Mouse (Mus musculus) limb, embryonic 13.5 days (tissue): Measurements from ENCODE around the gene Tlx1. TPM values are rescaled to one million over a fixed set of nuclear protein-coding genes. Genes with fewer than 3 reads are reported as not detected.

ENCODE experiments used
- ATAC-seq: fragments of 200-750 bp; cut with Nextera tagmentation; 2 replicates; pipeline ENCODE4 v1.8.0; 2017; ENCODE audit warnings: low read depth, moderate number of reproducible peaks, moderate TSS enrichment; ENCODE audit not compliant: low FRiP score
- H3K27ac ChIP-seq: fragments of 300-500 bp; sonication (generic); 2 replicates; pipeline ENCODE4 v1.5.1; 2015; ENCODE audit warnings: inconsistent platforms, mild to moderate bottlenecking, moderate library complexity
- H3K27me3 ChIP-seq: fragments of 300-500 bp; sonication (generic); 2 replicates; pipeline ENCODE4 v1.6.1; 2015; ENCODE audit warnings: mild to moderate bottlenecking, inconsistent platforms
- H3K36me3 ChIP-seq: fragments of 300-500 bp; sonication (generic); 2 replicates; pipeline ENCODE4 v1.6.1; 2015; ENCODE audit warnings: inconsistent platforms, mild to moderate bottlenecking, moderate library complexity
- H3K4me1 ChIP-seq: fragments of 300-500 bp; sonication (generic); 2 replicates; pipeline ENCODE4 v1.6.1; 2015; ENCODE audit warnings: inconsistent platforms
- H3K4me2 ChIP-seq: fragments of 300-500 bp; sonication (generic); replicated peaks from 2 replicates; pipeline ENCODE4 v1.6.1; 2015; ENCODE audit warnings: inconsistent platforms, mild to moderate bottlenecking, moderate library complexity
- H3K4me3 ChIP-seq: fragments of 300-500 bp; sonication (generic); 2 replicates; pipeline ENCODE4 v1.5.1; 2015; ENCODE audit warnings: moderate library complexity, mild to moderate bottlenecking, inconsistent platforms
- H3K9ac ChIP-seq: fragments of 300-500 bp; sonication (generic); 2 replicates; pipeline ENCODE4 v1.6.1; 2015; ENCODE audit warnings: mild to moderate bottlenecking, inconsistent platforms
- H3K9me3 ChIP-seq: fragments of 300-500 bp; sonication (generic); 2 replicates; pipeline ENCODE4 v1.6.1; 2016; ENCODE audit warnings: inconsistent platforms
- WGBS: fragments of 180-500 bp; shearing (Covaris S2); methylation state at CpG from one replicate; pipeline ENCODE4 v1.1.7; 2015; 5-methylcytosine and 5-hydroxymethylcytosine counted together
- polyA plus RNA-seq: library from polyadenylated mRNA; unstranded; fragments of >200 nt; fragmentation: Nextera tagmentation; extraction: Ambion mirVana; gene quantifications from 2 replicates; pipeline ENCODE4 v1.2.1, GENCODE M21; 2015

Tlx1 gene
- 0.38 and 1.1 TPM in 2 replicates for polyA plus RNA-seq

DNA sequence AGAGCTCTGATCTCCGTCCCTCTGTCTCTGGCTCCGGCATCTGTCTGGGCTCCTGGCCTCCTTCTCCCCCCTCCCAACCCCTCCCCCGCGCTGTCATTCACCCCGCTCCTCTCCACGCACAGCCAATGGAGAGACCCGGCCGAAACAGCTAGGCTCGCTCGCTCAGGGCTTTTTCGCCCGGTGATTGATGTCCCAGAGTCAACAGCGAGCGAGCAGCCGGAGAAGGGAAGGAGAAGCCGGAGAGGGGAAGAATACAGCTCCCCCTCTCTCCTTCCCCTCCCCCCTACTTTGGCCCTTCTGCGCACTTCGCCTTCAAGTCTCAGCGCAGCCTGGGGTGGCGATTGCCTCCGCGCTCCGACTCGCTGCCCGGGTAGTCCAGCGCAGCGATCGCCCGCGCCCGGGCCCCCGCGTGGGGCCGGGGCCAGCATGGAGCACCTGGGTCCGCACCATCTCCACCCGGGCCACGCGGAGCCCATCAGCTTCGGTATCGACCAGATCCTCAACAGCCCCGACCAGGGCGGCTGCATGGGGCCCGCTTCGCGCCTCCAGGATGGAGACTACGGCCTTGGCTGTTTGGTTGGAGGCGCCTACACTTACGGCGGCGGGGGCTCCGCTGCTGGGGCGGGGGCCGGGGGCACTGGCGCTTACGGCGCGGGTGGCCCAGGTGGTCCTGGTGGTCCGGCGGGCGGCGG is at the start of gene Tlx1:
Tlx1 (plus strand) TSS at position 191 of the 692 bp plus-strand sequence.
- Histone ChIP-seq H3K9ac (peak within 1 kb of the TSS; percentile 48; the same call in 1 of the 2 replicates), H3K9me3 (peaks cover 10% of the 10 kb centered on the region; the same call in 1 of the 2 replicates), H3K36me3 (no peaks in the 10 kb centered on the region), H3K4me1 (peaks cover 24% of the 10 kb centered on the region), H3K27me3 (peaks cover 99% of the 10 kb centered on the region), H3K4me3 (peak within 1 kb of the TSS; percentile 38), H3K4me2 (peak within 1 kb of the TSS; percentile 65), H3K27ac (no peak within 1 kb of the TSS)
- 0 out of 2 replicates have a peak, but pooled peaks have one; percentile 24 for ATAC-seq
- under 1% methylated on average over 58 of the region's 61 CpGs for WGBS

DNA sequence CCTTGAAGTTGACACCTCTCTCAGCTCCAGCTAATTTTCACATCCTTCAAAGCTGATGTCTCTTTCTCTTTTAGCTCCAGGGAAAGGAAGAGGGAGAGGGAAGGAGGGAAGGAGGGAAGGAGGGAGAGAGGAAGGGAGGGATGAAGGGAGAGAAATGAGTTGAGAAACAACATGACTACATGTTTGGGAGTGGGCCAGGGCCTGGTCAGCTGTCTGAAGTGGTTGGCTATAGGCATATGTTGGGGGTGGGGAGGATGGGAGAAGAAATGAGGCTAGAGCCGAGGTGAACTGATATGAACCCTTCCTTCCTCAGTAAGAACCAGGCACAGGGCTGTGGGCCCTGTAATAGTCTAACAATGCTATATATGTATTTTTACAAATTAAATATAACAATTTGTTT is 44.9 kb upstream of the Tlx1 start:
- peaks cover 64% of the 10 kb centered on the region for H3K27me3 ChIP-seq
- ATAC-seq = no peak
- no peaks in the 10 kb centered on the region for H3K4me1 ChIP-seq

DNA sequence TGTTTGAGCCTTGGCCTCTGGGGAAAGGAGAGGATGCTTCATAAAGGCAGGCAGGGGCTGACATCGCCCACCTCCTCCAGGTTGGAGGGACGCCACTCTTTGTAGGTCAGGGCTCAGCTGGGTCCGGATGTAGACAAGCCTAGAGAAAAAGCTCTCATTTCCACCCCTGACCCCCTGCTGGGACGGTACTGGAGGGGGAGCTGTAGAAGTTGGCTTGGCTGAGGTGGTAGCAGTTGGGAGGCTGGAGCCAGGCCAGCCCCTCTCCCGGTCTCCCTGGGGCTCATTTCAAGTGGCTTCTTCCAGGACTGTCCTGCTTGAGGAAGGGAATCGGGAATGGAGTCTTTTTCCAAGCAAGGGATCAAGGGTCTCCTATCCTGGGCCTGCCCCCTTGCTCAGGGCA is 43.8 kb upstream of the Tlx1 start:
- H3K4me2 ChIP-seq = no peak overlapping the region
- no peaks in the 10 kb centered on the region for H3K4me1 ChIP-seq
- no peak overlapping the region for H3K9ac ChIP-seq
- H3K27ac ChIP-seq = no peak overlapping the region
- H3K4me3 ChIP-seq = no peak overlapping the region
- H3K9me3 ChIP-seq = no peaks in the 10 kb centered on the region
- ATAC-seq = no peak
- WGBS = 35% methylated on average over 6 of the region's 6 CpGs
- H3K27me3 ChIP-seq = peaks cover 53% of the 10 kb centered on the region
- H3K36me3 ChIP-seq = no peaks in the 10 kb centered on the region

More for the DNA sequence above, 44.9 kb upstream of the Tlx1 start:
- H3K9ac ChIP-seq = no peak overlapping the region
- no peak overlapping the region for H3K27ac ChIP-seq
- 28% methylated on average over 1 of the region's 1 CpGs for WGBS
- H3K36me3 ChIP-seq = no peaks in the 10 kb centered on the region
- no peak overlapping the region for H3K4me3 ChIP-seq
- no peaks in the 10 kb centered on the region for H3K9me3 ChIP-seq
- H3K4me2 ChIP-seq = no peak overlapping the region

- Histone ChIP-seq H3K9ac (no peak overlapping the region), H3K27ac (no peak overlapping the region), H3K9me3 (no peaks in the 10 kb centered on the region), H3K4me2 (no peak overlapping the region), H3K36me3 (no peaks in the 10 kb centered on the region), H3K4me3 (no peak overlapping the region), H3K27me3 (peaks cover 22% of the 10 kb centered on the region), H3K4me1 (peaks cover 8% of the 10 kb centered on the region)
- WGBS = 74% methylated on average over 8 of the region's 8 CpGs
- ATAC-seq = no peak
Observed at GRCm38 (mm10) chr19:45110681-45111080, 39.8 kb upstream of the Tlx1 start.

DNA sequence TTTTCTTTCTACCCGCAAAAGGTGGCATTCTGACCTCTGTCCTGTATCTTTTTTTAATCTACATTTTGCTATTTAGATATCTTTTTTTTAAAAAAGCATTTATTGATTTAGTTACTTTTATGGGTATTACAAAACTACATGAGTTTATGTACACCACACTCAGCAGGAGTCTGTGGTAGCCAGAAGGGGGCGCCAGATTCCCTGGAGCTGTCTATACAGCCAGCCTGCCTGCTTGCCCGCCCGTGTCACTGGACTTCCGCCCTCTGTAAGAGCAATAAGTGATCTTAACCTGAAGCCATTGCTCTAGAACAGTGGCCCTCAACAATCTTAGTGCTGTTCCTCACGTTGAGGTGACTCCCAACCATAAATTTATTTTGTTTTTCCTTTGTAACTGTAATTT is 38.0 kb upstream of the Tlx1 start:
- Histone ChIP-seq H3K4me1 (peaks cover 8% of the 10 kb centered on the region), H3K9me3 (no peaks in the 10 kb centered on the region), H3K27me3 (peaks cover 13% of the 10 kb centered on the region), H3K9ac (no peak overlapping the region), H3K27ac (no peak overlapping the region), H3K4me3 (no peak overlapping the region), H3K4me2 (no peak overlapping the region), H3K36me3 (no peaks in the 10 kb centered on the region)
- ATAC-seq = no peak
- 80% methylated on average over 6 of the region's 6 CpGs for WGBS

DNA sequence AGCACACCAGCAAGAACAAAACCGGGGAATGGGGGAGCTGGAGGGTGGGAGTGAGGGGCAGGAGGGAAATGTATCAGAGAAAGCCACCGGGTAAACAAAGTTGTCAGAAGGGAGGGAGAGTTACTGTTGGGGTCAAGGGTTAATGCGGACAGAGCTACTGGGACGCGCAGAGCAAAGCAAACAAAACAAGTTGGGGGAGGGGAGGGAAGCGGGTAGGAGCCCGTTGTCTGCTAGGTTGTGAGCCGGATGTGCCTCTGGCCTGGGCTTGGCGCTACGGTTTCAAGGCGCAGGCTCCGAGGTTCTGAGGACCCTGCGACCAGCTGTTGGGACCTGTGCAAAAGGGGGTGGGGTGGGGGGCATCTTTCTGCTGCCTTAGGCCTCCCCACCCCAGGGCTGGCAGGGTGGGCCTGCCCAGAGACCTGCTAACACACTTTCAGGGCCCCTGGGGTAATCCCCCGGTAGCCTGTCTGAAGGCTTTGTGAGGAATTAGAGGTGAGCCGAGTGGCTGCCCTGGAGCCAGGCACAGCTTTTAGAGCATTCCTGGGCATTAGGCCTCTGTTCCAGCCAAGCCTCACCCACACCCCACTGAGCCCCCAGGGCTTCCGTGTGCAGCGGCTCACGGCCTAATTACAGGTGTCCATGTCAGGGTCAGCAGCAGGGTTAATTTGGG is 36.6 kb upstream of the Tlx1 start:
- ATAC-seq = no peak
- H3K4me1 ChIP-seq = peaks cover 8% of the 10 kb centered on the region
- no peak overlapping the region for H3K9ac ChIP-seq
- H3K27ac ChIP-seq = no peak overlapping the region
- H3K4me2 ChIP-seq = peak overlapping the region; percentile 12; the same call in 1 of the 2 replicates
- no peak overlapping the region for H3K4me3 ChIP-seq
- H3K9me3 ChIP-seq = no peaks in the 10 kb centered on the region
- H3K36me3 ChIP-seq = no peaks in the 10 kb centered on the region
- peaks cover 23% of the 10 kb centered on the region for H3K27me3 ChIP-seq
- WGBS = 2% methylated on average over 18 of the region's 18 CpGs

DNA sequence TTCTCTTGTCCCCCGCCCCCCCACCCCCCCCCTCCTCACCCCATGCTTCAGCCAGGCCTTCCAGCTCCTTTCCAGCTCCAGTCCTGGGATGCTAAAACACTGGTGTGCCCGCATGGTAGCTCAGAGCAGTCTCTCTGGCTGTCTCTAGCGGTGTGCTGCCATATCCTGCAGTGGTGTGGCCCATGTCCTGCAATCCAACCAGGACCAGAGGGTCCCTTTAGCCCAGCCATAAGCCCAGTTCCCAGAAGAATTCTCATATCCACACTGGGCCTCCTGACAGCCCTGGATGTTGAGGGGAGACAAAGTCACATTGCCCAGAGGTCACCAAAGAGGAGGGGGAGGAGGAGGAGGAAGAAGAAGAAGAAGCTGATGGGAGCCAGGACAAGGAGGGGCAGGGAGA is 35.7 kb upstream of the Tlx1 start:
- Histone ChIP-seq H3K4me3 (no peak overlapping the region), H3K9me3 (no peaks in the 10 kb centered on the region), H3K4me2 (no peak overlapping the region), H3K27me3 (peaks cover 25% of the 10 kb centered on the region), H3K9ac (no peak overlapping the region), H3K36me3 (no peaks in the 10 kb centered on the region), H3K4me1 (peaks cover 8% of the 10 kb centered on the region), H3K27ac (no peak overlapping the region)
- 32% methylated on average over 3 of the region's 3 CpGs for WGBS
- ATAC-seq = no peak

GRCm38 (mm10) chr19:45116798-45117197 is 33.7 kb upstream of the Tlx1 start:
- no peak overlapping the region for H3K4me2 ChIP-seq

GRCm38 (mm10) chr19:45131966-45132628 is 18.4 kb upstream of the Tlx1 start:
- Histone ChIP-seq H3K9ac (no peak overlapping the region), H3K27me3 (peaks cover 69% of the 10 kb centered on the region), H3K36me3 (no peaks in the 10 kb centered on the region), H3K9me3 (no peaks in the 10 kb centered on the region), H3K4me3 (no peak overlapping the region), H3K27ac (no peak overlapping the region), H3K4me1 (peaks cover 7% of the 10 kb centered on the region; the same call in 1 of the 2 replicates), H3K4me2 (no peak overlapping the region)
- no peak for ATAC-seq
- 12% methylated on average over 14 of the region's 14 CpGs for WGBS

More at GRCm38 (mm10) chr19:45116798-45117197, 33.7 kb upstream of the Tlx1 start:
- H3K9ac ChIP-seq = no peak overlapping the region
- no peak overlapping the region for H3K27ac ChIP-seq
- H3K36me3 ChIP-seq = no peaks in the 10 kb centered on the region
- no peak for ATAC-seq
- 87% methylated on average over 1 of the region's 1 CpGs for WGBS
- H3K4me3 ChIP-seq = no peak overlapping the region
- peaks cover 40% of the 10 kb centered on the region for H3K27me3 ChIP-seq
- H3K9me3 ChIP-seq = no peaks in the 10 kb centered on the region
- H3K4me1 ChIP-seq = peaks cover 8% of the 10 kb centered on the region

DNA sequence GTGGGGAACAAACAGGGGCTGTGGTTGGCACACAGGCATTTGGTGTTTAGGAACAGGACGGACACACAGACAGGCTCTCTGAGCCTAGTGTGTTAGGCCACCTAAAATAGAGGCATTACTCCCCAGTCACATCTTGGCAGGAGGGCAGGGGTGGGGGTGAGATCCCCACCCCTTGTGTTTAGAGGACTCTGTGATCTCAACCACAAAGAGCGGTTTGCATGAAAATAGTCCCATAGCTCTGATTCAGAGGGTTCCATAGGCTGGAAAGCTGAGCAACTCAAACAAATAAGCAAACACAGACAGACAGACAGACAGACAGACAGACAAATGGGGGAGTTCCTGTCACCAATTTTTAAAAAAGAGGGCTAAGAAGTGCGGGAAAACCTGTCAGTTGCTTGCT is 7.9 kb upstream of the Tlx1 start:
- Histone ChIP-seq H3K4me1 (peaks cover 9% of the 10 kb centered on the region; the same call in 1 of the 2 replicates), H3K9ac (no peak overlapping the region), H3K27me3 (peaks cover 98% of the 10 kb centered on the region), H3K4me2 (no peak overlapping the region), H3K27ac (no peak overlapping the region), H3K36me3 (no peaks in the 10 kb centered on the region), H3K4me3 (no peak overlapping the region), H3K9me3 (0 out of 2 replicates have a peak, but pooled peaks cover 1% of the 10 kb centered on the region)
- no peak for ATAC-seq
- 7% methylated on average over 3 of the region's 3 CpGs for WGBS

GRCm38 (mm10) chr19:45143214-45143895 is 7.1 kb upstream of the Tlx1 start:
- peak overlapping the region; percentile 21 for H3K4me3 ChIP-seq
- H3K4me2 ChIP-seq = peak overlapping the region; percentile 41
- H3K9me3 ChIP-seq = peaks cover 9% of the 10 kb centered on the region; the same call in 1 of the 2 replicates
- H3K9ac ChIP-seq = no peak overlapping the region
- WGBS = 1% methylated on average over 46 of the region's 46 CpGs
- ATAC-seq = no peak
- peaks cover 100% of the 10 kb centered on the region for H3K27me3 ChIP-seq
- H3K4me1 ChIP-seq = peaks cover 9% of the 10 kb centered on the region; the same call in 1 of the 2 replicates
- H3K36me3 ChIP-seq = no peaks in the 10 kb centered on the region
- H3K27ac ChIP-seq = no peak overlapping the region
